Mouse (Mus musculus) heart, embryonic 15.5 days (tissue): ENCODE data around the gene Akr1a1. TPM values are rescaled to one million over a fixed set of nuclear protein-coding genes. Genes with fewer than 3 reads are reported as not detected.
A peak's percentile ranks its signal among the peaks of the same experiment; 100 is the strongest.
"Not testable (repeated sequence)": the region's sequence is repeated elsewhere in the genome, so short reads cannot be mapped to it uniquely, and the experiment has no call there.

Experiments used
- ATAC-seq: fragments of 200-750 bp; cut with Nextera tagmentation; replicated peaks from 2 replicates; pipeline ENCODE4 v1.8.0; 2017; ENCODE audit warnings: low read depth, moderate TSS enrichment; ENCODE audit not compliant: insufficient number of reproducible peaks, insufficient read depth, low FRiP score
- H3K27ac ChIP-seq: fragments of 300-500 bp; sonication (generic); 2 replicates; pipeline ENCODE4 v1.5.1; 2015; ENCODE audit warnings: mild to moderate bottlenecking, inconsistent platforms
- H3K27me3 ChIP-seq: fragments of 300-500 bp; sonication (generic); 2 replicates; pipeline ENCODE4 v1.6.1; 2015; ENCODE audit warnings: inconsistent platforms
- H3K36me3 ChIP-seq: fragments of 300-500 bp; sonication (generic); 2 replicates; pipeline ENCODE4 v1.6.1; 2015; ENCODE audit warnings: mild to moderate bottlenecking, inconsistent platforms
- H3K4me1 ChIP-seq: fragments of 300-500 bp; sonication (generic); replicated peaks from 2 replicates; pipeline ENCODE4 v1.6.1; 2015; ENCODE audit warnings: inconsistent platforms
- H3K4me2 ChIP-seq: fragments of 300-500 bp; sonication (generic); 2 replicates; pipeline ENCODE4 v1.6.1; 2015; ENCODE audit warnings: inconsistent platforms, mild to moderate bottlenecking, moderate library complexity
- H3K4me3 ChIP-seq: fragments of 300-500 bp; sonication (generic); 2 replicates; pipeline ENCODE4 v1.5.1; 2015; ENCODE audit warnings: mild to moderate bottlenecking, inconsistent platforms
- H3K9ac ChIP-seq: fragments of 300-500 bp; sonication (generic); 2 replicates; pipeline ENCODE4 v1.6.1; 2015; ENCODE audit warnings: mild to moderate bottlenecking, inconsistent platforms
- H3K9me3 ChIP-seq: fragments of 300-500 bp; sonication (generic); replicated peaks from 2 replicates; pipeline ENCODE4 v1.6.1; 2016; ENCODE audit warnings: inconsistent platforms
- WGBS: fragments of 180-500 bp; shearing (Covaris S2); methylation state at CpG from one replicate; pipeline ENCODE4 v1.1.7; 2015; ENCODE audit warnings: mixed read lengths; 5-methylcytosine and 5-hydroxymethylcytosine counted together
- polyA plus RNA-seq: library from polyadenylated mRNA; unstranded; fragments of >200 nt; fragmentation: Nextera tagmentation; extraction: Ambion mirVana; gene quantifications from 2 replicates; pipeline ENCODE4 v1.2.1, GENCODE M21; 2015

Akr1a1 gene
- polyA plus RNA-seq, 1 experiment from 2014 or later = 501 TPM

DNA sequence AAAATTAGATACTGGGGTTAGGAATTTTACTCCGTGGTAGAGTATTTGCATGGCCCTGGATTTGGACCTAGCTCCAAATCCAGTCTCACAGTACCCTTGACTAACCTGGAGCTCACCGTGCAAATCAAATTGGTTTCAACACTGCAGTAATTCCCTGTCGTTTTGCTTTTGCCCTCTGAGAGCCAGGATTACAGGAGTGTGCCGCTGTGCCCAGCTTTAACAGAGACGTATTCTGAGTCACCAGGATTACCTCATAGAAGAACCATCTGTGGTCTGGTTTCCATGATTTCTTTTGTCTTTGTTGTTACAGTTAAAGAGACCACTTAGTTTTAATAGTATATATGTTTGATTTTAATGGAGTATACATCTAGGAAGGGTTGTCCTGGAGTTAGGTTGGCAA is 27.7 kb upstream of the Akr1a1 start:
- Histone ChIP-seq H3K9ac (no peak overlapping the region), H3K4me2 (no peak overlapping the region), H3K4me1 (no peaks in the 10 kb centered on the region), H3K9me3 (no peaks in the 10 kb centered on the region), H3K27ac (no peak overlapping the region), H3K36me3 (no peaks in the 10 kb centered on the region), H3K4me3 (no peak overlapping the region), H3K27me3 (no peaks in the 10 kb centered on the region)
- 45% methylated on average over 5 of the region's 5 CpGs for WGBS
- no peak for ATAC-seq

DNA sequence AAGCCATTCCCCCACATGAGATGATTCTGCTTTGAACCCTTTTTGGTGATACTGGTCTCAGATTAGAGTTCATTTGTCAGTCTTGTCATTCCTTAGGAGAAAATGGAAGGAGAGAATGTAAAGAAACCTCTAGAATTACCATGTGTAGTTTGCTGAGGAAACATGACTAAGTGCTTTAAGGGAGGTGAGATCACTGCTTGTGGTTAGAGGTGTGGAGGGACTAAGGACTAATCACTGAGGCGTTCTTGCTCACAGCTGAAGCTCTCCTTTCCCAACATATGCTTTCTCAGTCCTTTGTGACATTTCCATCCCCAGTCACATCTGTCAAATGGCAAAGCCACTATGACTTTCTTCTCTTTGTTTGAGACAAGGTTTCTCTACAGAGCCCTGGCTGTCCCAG is 26.3 kb upstream of the Akr1a1 start:
- Histone ChIP-seq H3K4me2 (no peak overlapping the region), H3K36me3 (no peaks in the 10 kb centered on the region), H3K4me3 (no peak overlapping the region), H3K9ac (no peak overlapping the region), H3K9me3 (no peaks in the 10 kb centered on the region), H3K27me3 (no peaks in the 10 kb centered on the region), H3K27ac (no peak overlapping the region), H3K4me1 (no peaks in the 10 kb centered on the region; the same call in 1 of the 2 replicates)
- ATAC-seq = no peak
- 74% methylated on average over 1 of the region's 1 CpGs for WGBS

DNA sequence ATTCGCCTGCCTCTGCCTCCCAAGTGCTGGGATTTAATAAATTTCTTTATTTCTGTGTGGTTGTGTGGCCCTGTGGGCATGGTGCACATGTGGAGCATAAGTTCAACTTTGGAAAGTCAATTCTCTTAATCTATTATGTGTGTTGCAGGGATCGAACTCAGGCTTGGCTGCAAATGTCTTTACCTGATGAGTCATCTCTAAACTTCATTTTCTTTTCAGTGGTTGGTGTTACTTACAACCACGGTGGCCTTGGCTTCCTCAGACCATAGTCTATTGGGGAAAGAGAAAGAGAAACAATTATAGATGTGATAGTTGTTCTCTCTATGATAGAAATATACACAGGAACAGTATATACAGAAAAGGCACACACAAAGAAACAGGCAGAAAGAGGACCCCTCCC is 24.5 kb upstream of the Akr1a1 start:
- no peaks in the 10 kb centered on the region for H3K9me3 ChIP-seq

DNA sequence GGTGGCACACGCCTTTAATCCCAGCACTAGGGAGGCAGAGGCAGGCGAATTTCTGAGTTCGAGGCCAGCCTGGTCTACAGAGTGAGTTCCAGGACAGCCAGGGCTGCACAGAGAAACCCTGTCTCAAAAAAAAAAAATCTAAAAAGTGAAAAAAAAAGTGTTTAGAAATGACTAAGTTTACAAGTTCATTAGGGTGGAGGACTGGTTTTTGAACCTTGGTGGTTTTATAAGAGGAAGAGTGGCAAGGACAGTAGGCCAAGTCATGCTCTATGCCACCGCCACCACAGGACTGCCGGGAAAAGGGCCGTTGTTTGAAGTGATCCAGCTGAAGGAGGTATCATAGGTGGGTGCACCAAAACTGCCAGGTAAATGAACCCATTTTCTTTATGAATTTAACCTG is 23.3 kb upstream of the Akr1a1 start:
- H3K27me3 ChIP-seq, H3K9ac ChIP-seq, H3K9me3 ChIP-seq, H3K4me2 ChIP-seq, H3K36me3 ChIP-seq, H3K4me3 ChIP-seq, ATAC-seq, H3K4me1 ChIP-seq, H3K27ac ChIP-seq: not testable (repeated sequence)
- 87% methylated on average over 6 of the region's 6 CpGs for WGBS

More for the DNA sequence above, 24.5 kb upstream of the Akr1a1 start:
- no peaks in the 10 kb centered on the region; the same call in 1 of the 2 replicates for H3K4me1 ChIP-seq
- H3K36me3 ChIP-seq = no peaks in the 10 kb centered on the region
- no peak overlapping the region for H3K4me3 ChIP-seq
- no peak overlapping the region for H3K4me2 ChIP-seq
- no peak for ATAC-seq
- H3K27ac ChIP-seq = no peak overlapping the region
- H3K9ac ChIP-seq = no peak overlapping the region
- H3K27me3 ChIP-seq = no peaks in the 10 kb centered on the region
- WGBS = 81% methylated on average over 3 of the region's 3 CpGs

- 51% methylated on average over 2 of the region's 2 CpGs for WGBS
- Histone ChIP-seq H3K4me2 (no peak overlapping the region), H3K27me3 (no peaks in the 10 kb centered on the region), H3K9me3 (no peaks in the 10 kb centered on the region), H3K4me1 (no peaks in the 10 kb centered on the region; the same call in 1 of the 2 replicates), H3K4me3 (no peak overlapping the region), H3K27ac (no peak overlapping the region), H3K9ac (no peak overlapping the region), H3K36me3 (no peaks in the 10 kb centered on the region)
- ATAC-seq = no peak
These were observed 21.3 kb upstream of the Akr1a1 start for GRCm38 (mm10) chr4:116672785-116673184.

GRCm38 (mm10) chr4:116669291-116669690 is 17.8 kb upstream of the Akr1a1 start:
- Histone ChIP-seq H3K9me3 (no peaks in the 10 kb centered on the region), H3K36me3 (no peaks in the 10 kb centered on the region), H3K4me1 (no peaks in the 10 kb centered on the region; the same call in 1 of the 2 replicates), H3K27ac (no peak overlapping the region), H3K4me3 (no peak overlapping the region), H3K4me2 (no peak overlapping the region), H3K9ac (no peak overlapping the region), H3K27me3 (no peaks in the 10 kb centered on the region)
- no peak for ATAC-seq
- 62% methylated on average over 2 of the region's 2 CpGs for WGBS

DNA sequence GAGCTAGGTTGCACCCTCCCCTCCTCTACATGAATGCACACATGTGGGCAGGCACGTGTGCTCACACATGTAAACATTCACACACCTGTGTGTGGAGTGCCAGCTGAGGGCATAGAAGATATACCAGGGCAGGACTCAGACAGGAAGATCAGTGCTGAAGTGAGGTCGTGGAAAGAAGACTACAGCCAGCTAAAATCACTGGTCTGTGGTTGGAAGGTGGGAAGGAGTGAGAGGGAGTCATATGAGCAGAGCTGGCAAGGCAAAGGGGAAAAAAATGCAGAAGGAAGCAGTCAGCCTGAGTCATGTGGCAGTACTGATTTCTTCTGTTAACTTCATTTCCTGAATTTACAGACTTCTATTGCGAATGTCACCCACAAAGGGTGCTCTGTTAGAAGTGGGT is 16.7 kb upstream of the Akr1a1 start:
- Histone ChIP-seq H3K9ac (no peak overlapping the region), H3K36me3 (no peaks in the 10 kb centered on the region), H3K27me3 (no peaks in the 10 kb centered on the region), H3K9me3 (no peaks in the 10 kb centered on the region), H3K4me2 (no peak overlapping the region), H3K4me3 (no peak overlapping the region), H3K27ac (0 out of 2 replicates have a peak overlapping the region, but pooled peaks have one; percentile 6), H3K4me1 (no peaks in the 10 kb centered on the region; the same call in 1 of the 2 replicates)
- ATAC-seq = no peak
- WGBS = 42% methylated on average over 3 of the region's 3 CpGs

DNA sequence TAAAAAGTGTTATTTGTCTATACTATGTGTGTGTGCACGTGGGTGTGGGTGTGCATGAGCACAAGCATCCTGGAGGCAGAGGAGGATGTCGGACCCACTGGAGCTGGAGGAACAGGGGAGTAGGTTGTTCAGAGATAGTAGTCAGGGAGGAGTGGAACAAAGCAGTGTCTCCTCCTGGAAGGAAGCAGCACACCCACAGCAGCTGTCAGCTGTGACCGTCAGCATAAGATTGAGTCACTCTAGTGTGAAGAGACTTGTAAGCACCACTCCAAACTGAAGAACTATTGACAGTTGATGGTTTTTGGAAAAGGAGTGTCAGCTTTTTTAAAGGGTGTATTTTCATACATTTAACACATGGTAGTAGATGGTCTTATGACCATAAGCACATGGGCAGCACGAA is 15.1 kb upstream of the Akr1a1 start:
- H3K9me3 ChIP-seq = no peaks in the 10 kb centered on the region
- no peak overlapping the region for H3K4me3 ChIP-seq
- no peak overlapping the region for H3K4me2 ChIP-seq
- WGBS = 52% methylated on average over 4 of the region's 4 CpGs
- H3K9ac ChIP-seq = no peak overlapping the region
- H3K27ac ChIP-seq = no peak overlapping the region
- H3K36me3 ChIP-seq = no peaks in the 10 kb centered on the region
- no peaks in the 10 kb centered on the region for H3K4me1 ChIP-seq
- ATAC-seq = no peak
- no peaks in the 10 kb centered on the region for H3K27me3 ChIP-seq

DNA sequence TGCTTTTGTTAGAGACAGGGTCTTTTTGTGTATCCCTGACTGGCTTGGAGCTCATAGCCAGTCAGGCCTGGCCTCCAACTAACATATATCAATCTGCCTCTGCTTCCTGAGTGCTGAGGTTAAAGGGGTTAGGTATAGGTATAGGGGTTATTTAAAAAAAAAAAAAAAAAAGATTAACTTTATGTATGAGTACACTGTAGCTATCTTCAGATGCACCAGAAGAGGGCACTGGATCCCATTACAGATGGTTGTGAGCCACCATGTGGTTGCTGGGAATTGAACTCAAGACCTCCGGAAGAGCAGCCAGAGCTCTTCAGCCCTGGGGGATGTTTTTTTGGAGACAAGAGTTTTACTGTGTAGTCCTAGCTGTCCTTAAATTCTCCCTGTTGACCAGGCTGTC is 10.5 kb upstream of the Akr1a1 start:
- no peaks in the 10 kb centered on the region for H3K4me1 ChIP-seq
- H3K9me3 ChIP-seq = no peaks in the 10 kb centered on the region
- H3K9ac ChIP-seq = no peak overlapping the region
- no peak overlapping the region for H3K4me3 ChIP-seq
- no peak for ATAC-seq
- H3K27ac ChIP-seq = no peak overlapping the region
- no peak overlapping the region for H3K4me2 ChIP-seq
- 89% methylated on average over 1 of the region's 1 CpGs for WGBS
- H3K36me3 ChIP-seq = no peaks in the 10 kb centered on the region
- H3K27me3 ChIP-seq = no peaks in the 10 kb centered on the region

DNA sequence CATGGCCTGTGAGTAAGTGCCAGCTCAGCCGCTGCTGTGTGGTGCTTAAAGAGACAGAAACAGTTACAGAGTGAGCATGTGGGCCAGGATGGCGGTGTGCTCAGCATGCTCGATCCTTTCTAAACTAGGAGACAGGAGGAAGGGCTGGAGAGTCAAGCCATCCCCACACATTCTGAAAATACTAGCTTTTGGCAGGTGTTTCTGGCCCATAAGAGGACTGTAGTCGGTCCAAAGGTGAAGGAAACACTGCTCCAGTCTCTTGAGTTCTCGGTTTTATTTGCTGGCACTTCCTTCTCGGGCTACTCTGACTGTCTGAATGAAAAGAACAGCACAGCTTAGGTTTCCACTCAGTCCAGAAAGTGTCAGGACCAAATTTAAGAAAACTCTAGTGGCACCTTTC is 9.3 kb upstream of the Akr1a1 start:
- no peak overlapping the region for H3K4me3 ChIP-seq
- no peak overlapping the region for H3K9ac ChIP-seq
- no peaks in the 10 kb centered on the region for H3K4me1 ChIP-seq
- no peak overlapping the region for H3K27ac ChIP-seq
- H3K27me3 ChIP-seq = no peaks in the 10 kb centered on the region
- ATAC-seq = no peak
- H3K4me2 ChIP-seq = no peak overlapping the region
- H3K9me3 ChIP-seq = no peaks in the 10 kb centered on the region
- no peaks in the 10 kb centered on the region for H3K36me3 ChIP-seq
- 68% methylated on average over 6 of the region's 6 CpGs for WGBS

DNA sequence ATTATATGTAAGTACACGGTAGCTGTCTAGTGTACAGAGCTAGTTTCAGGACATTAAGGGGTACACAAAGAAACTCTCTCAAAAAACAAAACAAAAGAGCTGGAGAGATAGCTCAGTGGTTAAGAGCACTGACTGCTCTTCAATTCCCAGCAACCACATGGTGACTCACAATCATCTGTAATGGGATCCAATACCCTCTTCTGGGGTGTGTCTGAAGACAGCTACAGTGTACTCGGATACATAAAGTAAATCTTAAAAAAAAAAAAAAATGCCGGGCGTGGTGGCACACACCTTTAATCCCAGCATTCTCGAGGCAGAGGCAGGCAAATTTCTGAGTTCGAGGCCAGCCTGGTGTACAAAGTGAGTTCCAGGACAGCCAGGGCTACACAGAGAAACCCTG is 8.4 kb upstream of the Akr1a1 start:
- WGBS = 84% methylated on average over 6 of the region's 6 CpGs
- H3K36me3 ChIP-seq, H3K9me3 ChIP-seq, H3K27ac ChIP-seq, H3K9ac ChIP-seq, H3K27me3 ChIP-seq, H3K4me2 ChIP-seq, H3K4me3 ChIP-seq, ATAC-seq, H3K4me1 ChIP-seq: not testable (repeated sequence)

- ATAC-seq = no peak
- H3K36me3 ChIP-seq = no peaks in the 10 kb centered on the region
- no peaks in the 10 kb centered on the region for H3K27me3 ChIP-seq
- WGBS = 48% methylated on average over 2 of the region's 2 CpGs
- no peak overlapping the region for H3K4me3 ChIP-seq
- no peak overlapping the region for H3K27ac ChIP-seq
- H3K4me2 ChIP-seq = no peak overlapping the region
- H3K9me3 ChIP-seq = no peaks in the 10 kb centered on the region
- H3K4me1 ChIP-seq = no peaks in the 10 kb centered on the region
- H3K9ac ChIP-seq = no peak overlapping the region
These were observed 8.0 kb upstream of the Akr1a1 start for GRCm38 (mm10) chr4:116659474-116659873.
